Mouse (Mus musculus): ENCODE data around the gene Impdh2. TPM values are rescaled to one million over a fixed set of nuclear protein-coding genes. Genes with fewer than 3 reads are reported as not detected.

Impdh2 gene
- polyA plus RNA-seq, 1 experiment: 4.4 TPM

DNA sequence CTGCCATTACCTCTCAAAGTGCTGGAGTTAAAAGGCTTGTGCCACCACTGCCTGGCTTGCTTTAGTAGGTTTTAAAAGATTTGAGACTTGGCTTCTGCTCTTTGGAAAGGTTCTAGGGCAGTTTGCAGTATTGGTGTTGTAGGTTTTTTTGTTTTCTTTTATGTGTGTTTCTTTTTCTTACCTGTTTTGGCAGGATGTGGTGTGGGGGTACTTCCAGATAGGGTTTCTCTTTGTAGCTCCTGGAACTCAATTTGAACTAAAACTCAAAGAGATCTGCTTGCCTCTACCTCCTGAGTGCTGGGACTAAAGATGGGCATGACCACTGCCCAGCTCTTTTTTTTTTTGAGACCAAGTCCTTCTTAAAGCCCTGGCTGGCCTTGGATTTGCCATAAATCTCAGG is 19.2 kb upstream of the Impdh2 start:
- no peaks in the 10 kb centered on the region for H3K4me1 ChIP-seq (ENCODE audit: control insufficient read depth)
- no peak for TF ChIP-seq GATA1 (IDR thresholded peaks at IDR 0.05; ENCODE audit: low read length)
- TF ChIP-seq TAL1 (IDR thresholded peaks at IDR 0.05; ENCODE audit: low read length): no peak
- peaks cover 95% of the 10 kb centered on the region for H3K36me3 ChIP-seq (ENCODE audit: control insufficient read depth)
- H3K9me3 ChIP-seq (ENCODE audit: control insufficient read depth, low read length): no peaks in the 10 kb centered on the region
- no peaks in the 10 kb centered on the region for H3K27me3 ChIP-seq (ENCODE audit: control insufficient read depth)
- H3K4me3 ChIP-seq (replicated peaks): no peak overlapping the region

DNA sequence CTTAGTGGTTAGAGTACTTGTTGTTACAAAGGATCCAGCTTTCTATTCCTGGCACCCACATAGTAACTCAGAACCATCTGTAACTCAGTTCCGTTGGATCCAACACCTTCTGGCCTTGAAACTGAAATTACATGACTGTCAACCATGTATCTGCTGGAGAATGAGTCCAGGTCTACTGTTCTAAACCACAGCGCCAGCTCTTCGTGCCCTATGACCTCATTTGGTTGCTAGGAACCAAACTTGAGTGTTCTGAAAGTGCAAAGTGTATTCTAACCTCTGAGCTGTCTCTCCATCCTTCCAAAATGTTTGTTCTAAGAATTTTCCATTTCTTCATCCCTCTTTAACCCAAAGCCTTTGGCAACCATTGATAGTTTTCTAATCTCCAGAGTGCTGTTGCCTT is 14.1 kb upstream of the Impdh2 start:
- no peak for TF ChIP-seq GATA1 (IDR thresholded peaks at IDR 0.05; ENCODE audit: low read length)
- TF ChIP-seq TAL1 (IDR thresholded peaks at IDR 0.05; ENCODE audit: low read length): no peak
- Histone ChIP-seq H3K36me3 (ENCODE audit: control insufficient read depth) (peaks cover 97% of the 10 kb centered on the region), H3K9me3 (ENCODE audit: control insufficient read depth, low read length) (no peaks in the 10 kb centered on the region), H3K4me3 (replicated peaks) (no peak overlapping the region), H3K4me1 (ENCODE audit: control insufficient read depth) (peaks cover 11% of the 10 kb centered on the region), H3K27me3 (ENCODE audit: control insufficient read depth) (no peaks in the 10 kb centered on the region)

- Histone ChIP-seq H3K27me3 (ENCODE audit: control insufficient read depth) (no peaks in the 10 kb centered on the region), H3K9me3 (ENCODE audit: control insufficient read depth, low read length) (no peaks in the 10 kb centered on the region), H3K4me3 (replicated peaks) (no peak overlapping the region), H3K4me1 (ENCODE audit: control insufficient read depth) (peaks cover 11% of the 10 kb centered on the region), H3K36me3 (ENCODE audit: control insufficient read depth) (peaks cover 97% of the 10 kb centered on the region)
- TF ChIP-seq TAL1 (IDR thresholded peaks at IDR 0.05; ENCODE audit: low read length): no peak
- no peak for TF ChIP-seq GATA1 (IDR thresholded peaks at IDR 0.05; ENCODE audit: low read length)
Observed at GRCm38 (mm10) chr9:108546875-108547274, 13.2 kb upstream of the Impdh2 start.

- H3K36me3 ChIP-seq (ENCODE audit: control insufficient read depth): peaks cover 91% of the 10 kb centered on the region
- H3K4me1 ChIP-seq (ENCODE audit: control insufficient read depth): peaks cover 38% of the 10 kb centered on the region
- TF ChIP-seq GATA1 (IDR thresholded peaks at IDR 0.05; ENCODE audit: low read length) (no peak), TAL1 (IDR thresholded peaks at IDR 0.05; ENCODE audit: low read length) (no peak)
- H3K4me3 ChIP-seq (replicated peaks): no peak overlapping the region
- no peaks in the 10 kb centered on the region for H3K9me3 ChIP-seq (ENCODE audit: control insufficient read depth, low read length)
- H3K27me3 ChIP-seq (ENCODE audit: control insufficient read depth): no peaks in the 10 kb centered on the region
Observed at GRCm38 (mm10) chr9:108559169-108559568, 917 bp upstream of the Impdh2 start.

DNA sequence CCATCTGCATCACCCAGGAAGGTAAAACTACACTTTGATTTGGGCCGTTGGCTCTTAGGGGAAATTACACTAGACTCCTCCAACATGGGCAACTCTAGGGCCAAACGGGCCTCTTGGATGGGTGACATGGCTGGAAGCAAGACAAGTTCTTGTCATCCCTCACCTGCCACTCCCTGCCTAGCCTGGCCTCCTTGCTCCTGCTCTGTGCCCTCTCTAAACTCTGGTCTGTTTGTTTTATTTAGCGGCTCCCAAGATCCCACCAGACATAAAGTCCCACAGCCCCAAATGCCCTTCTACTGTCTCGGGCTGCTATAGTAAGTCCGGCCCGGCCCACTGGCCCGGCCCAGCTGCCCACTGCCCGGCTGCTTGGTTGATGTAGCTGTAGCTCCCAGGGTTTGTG is 3.6 kb downstream of the Impdh2 start:
- H3K9me3 ChIP-seq (ENCODE audit: control insufficient read depth, low read length): no peaks in the 10 kb centered on the region
- H3K4me3 ChIP-seq (replicated peaks): no peak overlapping the region
- H3K4me1 ChIP-seq (ENCODE audit: control insufficient read depth): peaks cover 78% of the 10 kb centered on the region
- TF ChIP-seq TAL1 (IDR thresholded peaks at IDR 0.05; ENCODE audit: low read length) (no peak), GATA1 (IDR thresholded peaks at IDR 0.05; ENCODE audit: low read length) (no peak)
- no peaks in the 10 kb centered on the region for H3K27me3 ChIP-seq (ENCODE audit: control insufficient read depth)
- H3K36me3 ChIP-seq (ENCODE audit: control insufficient read depth): peaks cover 70% of the 10 kb centered on the region

GRCm38 (mm10) chr9:108564131-108564530 is 4.0 kb downstream of the Impdh2 start:
- Histone ChIP-seq H3K9me3 (ENCODE audit: control insufficient read depth, low read length) (no peaks in the 10 kb centered on the region), H3K4me1 (ENCODE audit: control insufficient read depth) (peaks cover 82% of the 10 kb centered on the region), H3K4me3 (replicated peaks) (no peak overlapping the region), H3K27me3 (ENCODE audit: control insufficient read depth) (no peaks in the 10 kb centered on the region), H3K36me3 (ENCODE audit: control insufficient read depth) (peaks cover 66% of the 10 kb centered on the region)
- no peak for TF ChIP-seq TAL1 (IDR thresholded peaks at IDR 0.05; ENCODE audit: low read length)
- peak; percentile 56; the same call in 1 of the 2 replicates for TF ChIP-seq GATA1 (IDR thresholded peaks at IDR 0.05; ENCODE audit: low read length)

DNA sequence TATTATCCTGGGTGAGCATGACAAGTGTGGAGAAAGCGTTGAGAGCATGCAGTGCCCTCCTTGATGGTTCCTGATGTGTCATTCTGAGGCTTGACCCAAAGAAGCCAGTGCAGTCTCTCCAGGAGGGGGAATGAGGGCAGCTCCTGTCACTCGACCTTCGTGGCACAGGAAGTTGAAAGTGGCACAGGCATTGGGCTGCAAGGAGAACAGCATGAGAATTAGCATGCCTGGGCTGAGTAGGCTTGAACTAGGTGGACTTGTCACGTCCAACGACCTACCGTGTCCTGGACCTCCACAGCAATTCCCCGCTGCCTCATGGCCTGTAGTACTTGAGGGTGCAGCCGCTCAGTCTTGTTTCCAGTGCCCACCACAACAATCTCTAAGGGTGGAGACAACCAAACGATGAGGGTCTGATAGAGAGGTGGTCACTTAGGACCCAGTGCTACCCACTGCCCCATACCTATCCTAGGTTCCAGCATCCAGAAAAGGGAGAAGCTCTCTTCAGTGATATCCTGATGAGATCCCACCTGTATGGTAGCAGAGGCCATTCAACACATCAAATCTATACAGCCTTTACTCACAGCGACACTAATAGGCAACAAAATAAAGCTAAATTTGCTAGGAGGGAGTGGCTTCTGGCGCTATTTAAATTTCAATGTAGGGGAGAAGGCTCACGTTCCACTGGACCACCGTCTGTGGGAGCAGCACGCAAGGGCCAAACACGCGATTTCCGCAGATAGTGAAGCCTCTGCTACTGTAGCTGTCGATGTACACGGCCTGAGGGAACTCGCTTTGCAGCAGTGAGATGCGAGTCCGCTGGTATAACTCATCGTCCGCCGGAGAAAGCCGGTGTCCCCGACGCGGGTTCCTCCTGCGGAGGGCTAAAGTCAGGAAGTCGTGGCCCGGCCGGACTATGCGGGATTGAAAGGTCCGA is 6.1 kb downstream of the Impdh2 start:
- no peaks in the 10 kb centered on the region for H3K27me3 ChIP-seq (ENCODE audit: control insufficient read depth)
- peaks cover 89% of the 10 kb centered on the region for H3K4me1 ChIP-seq (ENCODE audit: control insufficient read depth)
- peak overlapping the region; percentile 73 for H3K4me3 ChIP-seq (replicated peaks)
- TF ChIP-seq TAL1 (IDR thresholded peaks at IDR 0.05; ENCODE audit: low read length) (no peak), GATA1 (IDR thresholded peaks at IDR 0.05; ENCODE audit: low read length) (no peak)
- H3K36me3 ChIP-seq (ENCODE audit: control insufficient read depth): peaks cover 59% of the 10 kb centered on the region
- H3K9me3 ChIP-seq (ENCODE audit: control insufficient read depth, low read length): no peaks in the 10 kb centered on the region

GRCm38 (mm10) chr9:108566815-108567776 is 7.0 kb downstream of the Impdh2 start, which contains the start of gene Ndufaf3:
Gene Ndufaf3, minus strand, starts transcription at chr9:108567434.
- no peaks in the 10 kb centered on the region for H3K9me3 ChIP-seq (ENCODE audit: control insufficient read depth, low read length)
- no peak for TF ChIP-seq TAL1 (IDR thresholded peaks at IDR 0.05; ENCODE audit: low read length)
- no peak for TF ChIP-seq GATA1 (IDR thresholded peaks at IDR 0.05; ENCODE audit: low read length)
- H3K4me1 ChIP-seq (ENCODE audit: control insufficient read depth): peaks cover 87% of the 10 kb centered on the region
- H3K4me3 ChIP-seq (replicated peaks): peak within 1 kb of the TSS; percentile 73
- H3K27me3 ChIP-seq (ENCODE audit: control insufficient read depth): no peaks in the 10 kb centered on the region
- peaks cover 59% of the 10 kb centered on the region for H3K36me3 ChIP-seq (ENCODE audit: control insufficient read depth)

Data from erythroblast, embryonic 14.5 days (primary cell).